Mouse (Mus musculus) liver, embryonic 14.5 days (tissue): ENCODE results near the gene Litaf. TPM values are rescaled to one million over a fixed set of nuclear protein-coding genes. Genes with fewer than 3 reads are reported as not detected.
A peak's percentile ranks its signal among the peaks of the same experiment; 100 is the strongest.

Source experiments
- ATAC-seq: fragments of 200-750 bp; cut with Nextera tagmentation; 2 replicates; pipeline ENCODE4 v1.8.0; 2017; ENCODE audit warnings: moderate number of reproducible peaks, mild to moderate bottlenecking, moderate library complexity; ENCODE audit not compliant: insufficient read depth
- DNase-seq, 3 experiments: peaks; one replicate each; pipeline ENCODE4 v3.0.0-alpha.2; 2012 to 2013; ENCODE audit warnings: low read depth in 3 of 3, low spot score in 3 of 3
- H3K27ac ChIP-seq: fragments of 300-500 bp; sonication (generic); 2 replicates; pipeline ENCODE4 v1.5.1; 2014; ENCODE audit warnings: moderate library complexity, mild to moderate bottlenecking, control low read depth, inconsistent platforms
- H3K27me3 ChIP-seq: fragments of 300-500 bp; sonication (generic); 2 replicates; pipeline ENCODE4 v1.6.1; 2014; ENCODE audit warnings: mild to moderate bottlenecking, low read length, moderate library complexity; ENCODE audit not compliant: control insufficient read depth, insufficient read depth
- H3K36me3 ChIP-seq: fragments of 300-500 bp; sonication (generic); replicated peaks from 2 replicates; pipeline ENCODE4 v1.6.1; 2014; ENCODE audit warnings: low read depth; ENCODE audit not compliant: control insufficient read depth, insufficient read depth
- H3K4me1 ChIP-seq, 2 experiments: fragments of 200-500 bp in 1 of 2; fragments of 300-500 bp in 1 of 2; sonication (generic) in 1 of 2; replicated peaks; 2 replicates each; pipeline ENCODE4 v1.6.1; 2012 to 2014; ENCODE audit warnings: antibody characterized with exemption in 1 of 2, inconsistent platforms in 1 of 2, low read length in 1 of 2; ENCODE audit not compliant: control insufficient read depth in 2 of 2, insufficient read depth in 2 of 2
- H3K4me2 ChIP-seq: fragments of 300-500 bp; sonication (generic); 2 replicates; pipeline ENCODE4 v1.6.1; 2014; ENCODE audit warnings: low read depth, mild to moderate bottlenecking, control low read depth, moderate library complexity
- H3K4me3 ChIP-seq, 2 experiments: fragments of 200-500 bp in 1 of 2; fragments of 300-500 bp in 1 of 2; sonication (generic) in 1 of 2; 2 replicates each; pipeline ENCODE4 v1.5.1; 2012 to 2014; ENCODE audit warnings: low read depth in 2 of 2, low read length in 2 of 2, mild to moderate bottlenecking in 2 of 2, control low read depth in 1 of 2, inconsistent platforms in 1 of 2, moderate library complexity in 1 of 2; ENCODE audit not compliant: insufficient read depth in 1 of 2
- H3K9ac ChIP-seq: fragments of 300-500 bp; sonication (generic); replicated peaks from 2 replicates; pipeline ENCODE4 v1.6.1; 2014; ENCODE audit warnings: mild to moderate bottlenecking, control low read depth, moderate library complexity
- H3K9me3 ChIP-seq: fragments of 300-500 bp; sonication (generic); 2 replicates; pipeline ENCODE4 v1.6.1; 2016; ENCODE audit warnings: low read length, mixed read lengths; ENCODE audit not compliant: control insufficient read depth
- CTCF ChIP-seq: IDR thresholded peaks from 2 replicates; pipeline ENCODE4 v1.5.1; 2016; ENCODE audit warnings: antibody characterized with exemption, low read depth, control low read depth
- EP300 ChIP-seq: IDR thresholded peaks from 2 replicates; pipeline ENCODE4 v1.6.1; 2016; ENCODE audit warnings: antibody characterized with exemption, low read depth
- WGBS: fragments of 180-500 bp; shearing (Covaris S2); extraction: QIAGEN DNeasy Blood & Tissue Kit; methylation state at CpG from one replicate; pipeline ENCODE4 v1.1.7; 2014; ENCODE audit not compliant: insufficient replicate concordance; 5-methylcytosine and 5-hydroxymethylcytosine counted together
- polyA plus RNA-seq, 2 experiments: library from polyadenylated mRNA; depleted of rRNA in 1 of 2; stranded (reverse) in 1 of 2; unstranded in 1 of 2; fragments of >200 nt; fragmentation: Nextera tagmentation in 1 of 2; extraction: Ambion mirVana in 1 of 2; gene quantifications; 2 replicates each; pipeline versions ENCODE4 v1.2.1 to v1.2.3; 2012 to 2014

Gene Litaf
- polyA plus RNA-seq, 2 experiments: 12.1 to 27.3 TPM

- DNase-seq (no peak), ATAC-seq (no peak)
- H3K36me3 ChIP-seq: no peaks in the 10 kb centered on the region
- H3K27me3 ChIP-seq: peaks cover 16% of the 10 kb centered on the region
- H3K9ac ChIP-seq: no peak overlapping the region; the same call in none of the 2 replicates
- H3K27ac ChIP-seq: no peak overlapping the region
- H3K4me2 ChIP-seq: peak overlapping the region; percentile 86
- H3K4me1 ChIP-seq: peaks cover 5 to 10% of the 10 kb centered on the region in 2 experiments; a peak in 3 of 4 replicates
- no peak for TF ChIP-seq EP300
- TF ChIP-seq CTCF: no peak
- H3K4me3 ChIP-seq: peak overlapping the region; percentile 57 to 64
- WGBS: 2% methylated on average over 22 of the region's 22 CpGs
- H3K9me3 ChIP-seq: no peaks in the 10 kb centered on the region
These were observed 855 bp upstream of the Litaf start for GRCm38 (mm10) chr16:11066833-11067191.

- Histone ChIP-seq H3K4me1 (peaks cover 5 to 10% of the 10 kb centered on the region in 2 experiments; a peak in 3 of 4 replicates), H3K9me3 (no peaks in the 10 kb centered on the region), H3K4me2 (peak overlapping the region; percentile 86), H3K36me3 (no peaks in the 10 kb centered on the region), H3K27ac (no peak overlapping the region), H3K4me3 (no peak overlapping the region), H3K9ac (no peak overlapping the region), H3K27me3 (peaks cover 16% of the 10 kb centered on the region)
- DNase-seq: no peak
- WGBS: 62% methylated on average over 5 of the region's 5 CpGs
- no peak for ATAC-seq
- TF ChIP-seq EP300: no peak
These were observed 526 bp downstream of the Litaf start for GRCm38 (mm10) chr16:11065431-11065830.

GRCm38 (mm10) chr16:11064742-11065141 is 1.2 kb downstream of the Litaf start:
- 65% methylated on average over 6 of the region's 6 CpGs for WGBS
- H3K9me3 ChIP-seq: no peaks in the 10 kb centered on the region

GRCm38 (mm10) chr16:11064341-11064740 is 1.6 kb downstream of the Litaf start:
- Histone ChIP-seq H3K27me3 (peaks cover 16% of the 10 kb centered on the region), H3K4me2 (no peak overlapping the region), H3K9me3 (no peaks in the 10 kb centered on the region), H3K4me3 (no peak overlapping the region), H3K9ac (no peak overlapping the region), H3K27ac (no peak overlapping the region), H3K4me1 (peaks cover 4 to 5% of the 10 kb centered on the region in 2 experiments; a peak in 3 of 4 replicates), H3K36me3 (no peaks in the 10 kb centered on the region)
- DNase-seq (no peak), ATAC-seq (no peak)
- WGBS: 64% methylated on average over 4 of the region's 4 CpGs
- TF ChIP-seq EP300 (no peak), CTCF (no peak)

More at GRCm38 (mm10) chr16:11064742-11065141, 1.2 kb downstream of the Litaf start:
- Histone ChIP-seq H3K4me2 (no peak overlapping the region), H3K27me3 (peaks cover 16% of the 10 kb centered on the region), H3K9ac (no peak overlapping the region), H3K36me3 (no peaks in the 10 kb centered on the region), H3K4me1 (peaks cover 5 to 7% of the 10 kb centered on the region in 2 experiments; a peak in 3 of 4 replicates), H3K27ac (no peak overlapping the region), H3K4me3 (no peak overlapping the region)
- no peak for TF ChIP-seq CTCF
- no peak for TF ChIP-seq EP300
- no peak for ATAC-seq
- no peak for DNase-seq

GRCm38 (mm10) chr16:11062794-11063721 is 2.9 kb downstream of the Litaf start:
- WGBS: 33% methylated on average over 13 of the region's 13 CpGs
- Histone ChIP-seq H3K4me2 (no peak overlapping the region), H3K9ac (no peak overlapping the region), H3K36me3 (no peaks in the 10 kb centered on the region), H3K27me3 (peaks cover 16% of the 10 kb centered on the region), H3K27ac (no peak overlapping the region), H3K4me3 (no peak overlapping the region), H3K4me1 (peaks cover 4 to 5% of the 10 kb centered on the region in 2 experiments; a peak in 2 of 4 replicates), H3K9me3 (no peaks in the 10 kb centered on the region)
- DNase-seq (no peak), ATAC-seq (no peak)
- TF ChIP-seq CTCF: no peak
- no peak for TF ChIP-seq EP300
